Mouse (Mus musculus): ENCODE measurements around the gene Mcam.
A peak's percentile ranks its signal among the peaks of the same experiment; 100 is the strongest.
"Not testable (repeated sequence)": the region's sequence is repeated elsewhere in the genome, so short reads cannot be mapped to it uniquely, and the experiment has no call there.

Gene Mcam

GRCm38 (mm10) chr9:44109360-44110095, 24.7 kb upstream of the Mcam start:
- DNase-seq: peak; percentile 93

GRCm38 (mm10) chr9:44111909-44112308, 22.4 kb upstream of the Mcam start:
- not testable (repeated sequence) for DNase-seq

- peak; percentile 99 for DNase-seq
Observed at GRCm38 (mm10) chr9:44113105-44113789, 21.0 kb upstream of the Mcam start, which contains the start of the genes Gm49380 and Rnf26. Gene Gm49380 (minus strand): TSS chr9:44113500. Gene Rnf26 (minus strand): TSS chr9:44113517.

DNA sequence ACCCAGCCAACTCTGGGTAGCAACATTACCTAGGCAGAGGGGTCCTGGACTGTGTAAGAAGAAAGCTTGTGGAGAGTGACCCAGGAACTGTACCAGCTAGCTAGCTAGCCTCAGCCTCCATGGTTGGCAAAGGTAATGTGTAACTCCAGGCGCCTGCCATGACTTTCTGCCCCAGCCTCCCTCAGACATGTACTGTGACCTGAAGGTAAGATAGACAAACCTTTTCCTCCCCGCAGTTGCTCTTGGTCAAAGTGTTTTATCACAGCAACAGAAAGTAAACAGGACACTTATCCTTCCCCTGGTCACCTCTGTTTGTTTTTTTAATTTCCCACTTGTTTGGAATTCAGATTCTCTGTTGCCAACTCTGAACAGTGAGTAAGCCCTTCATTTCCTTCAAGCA, 19.8 kb upstream of the Mcam start:
- DNase-seq: no peak

GRCm38 (mm10) chr9:44115599-44115998, 18.7 kb upstream of the Mcam start:
- DNase-seq: no peak

GRCm38 (mm10) chr9:44116182-44116581, 18.1 kb upstream of the Mcam start:
- DNase-seq: no peak

DNA sequence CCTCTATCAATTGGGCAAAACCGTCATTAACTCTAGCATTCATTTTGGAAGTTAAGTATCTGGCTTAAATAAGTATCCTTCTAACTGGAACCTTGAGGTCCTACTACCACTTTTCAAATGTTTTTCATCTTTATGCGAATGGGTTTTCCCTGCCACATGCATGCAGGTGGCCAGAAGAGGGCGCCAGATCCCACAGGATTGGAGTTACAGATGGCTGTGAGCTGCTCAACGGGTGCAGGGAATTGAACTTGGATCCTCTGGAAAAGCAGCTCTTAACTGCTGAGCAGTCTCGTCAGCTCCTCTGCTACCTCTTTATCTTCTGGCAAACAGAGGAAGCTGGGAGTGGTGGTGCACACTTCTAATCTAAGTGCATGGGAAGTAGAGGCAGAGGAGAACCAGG, 15.3 kb upstream of the Mcam start:
- DNase-seq: peak; percentile 51

DNA sequence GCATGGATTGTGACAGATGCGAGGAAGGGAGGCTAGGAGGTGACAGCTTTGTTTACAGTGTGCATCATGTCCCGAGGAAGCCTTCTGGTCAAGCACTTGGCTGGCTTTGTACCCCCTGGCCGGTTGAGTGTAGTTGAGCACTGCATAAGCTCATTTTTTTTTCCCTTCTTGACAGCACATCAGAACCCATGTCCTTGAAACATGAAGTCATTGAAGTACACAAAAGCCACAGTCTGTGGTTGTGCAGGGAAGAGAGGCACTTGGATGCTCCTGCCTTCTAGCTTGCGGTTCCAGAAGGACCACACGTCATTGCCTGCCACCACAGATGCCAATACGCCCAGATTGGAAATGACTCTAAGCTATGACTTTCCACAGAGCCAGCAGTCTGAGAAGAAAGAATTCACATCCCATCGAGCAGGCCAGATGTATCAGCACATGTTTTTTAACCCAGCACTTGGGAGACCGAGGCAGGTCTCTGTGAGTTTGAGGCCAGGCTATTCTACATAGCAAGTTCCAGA, 14.3 kb upstream of the Mcam start:
- no peak for DNase-seq

GRCm38 (mm10) chr9:44124317-44124716, 10.0 kb upstream of the Mcam start:
- peak; percentile 28 for DNase-seq

DNA sequence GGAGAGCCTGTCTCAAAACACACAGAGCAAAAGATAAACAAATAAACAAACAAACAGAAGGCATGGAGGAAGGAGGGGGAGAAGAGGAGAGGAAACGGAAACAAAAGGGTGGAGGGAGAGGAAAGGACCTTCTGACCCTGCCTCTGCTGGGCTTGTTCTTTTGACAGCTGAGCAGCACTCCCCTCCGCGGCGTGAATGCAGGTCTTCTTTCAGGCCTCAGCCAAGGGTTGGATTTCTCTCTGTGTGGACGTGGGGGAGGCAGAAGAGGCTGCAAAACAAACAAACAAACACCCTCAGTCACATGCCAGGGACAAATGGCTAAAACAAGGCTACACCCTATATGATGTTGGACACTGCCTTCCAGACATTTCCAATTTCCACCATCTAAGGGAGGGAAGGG, 9.2 kb upstream of the Mcam start:
- DNase-seq: no peak

GRCm38 (mm10) chr9:44125546-44126428, 8.5 kb upstream of the Mcam start:
- DNase-seq: peak; percentile 93

- no peak for DNase-seq
Observed at GRCm38 (mm10) chr9:44126746-44127145, 7.5 kb upstream of the Mcam start.

- no peak for DNase-seq
Observed at GRCm38 (mm10) chr9:44127351-44127801, 6.9 kb upstream of the Mcam start.

DNA sequence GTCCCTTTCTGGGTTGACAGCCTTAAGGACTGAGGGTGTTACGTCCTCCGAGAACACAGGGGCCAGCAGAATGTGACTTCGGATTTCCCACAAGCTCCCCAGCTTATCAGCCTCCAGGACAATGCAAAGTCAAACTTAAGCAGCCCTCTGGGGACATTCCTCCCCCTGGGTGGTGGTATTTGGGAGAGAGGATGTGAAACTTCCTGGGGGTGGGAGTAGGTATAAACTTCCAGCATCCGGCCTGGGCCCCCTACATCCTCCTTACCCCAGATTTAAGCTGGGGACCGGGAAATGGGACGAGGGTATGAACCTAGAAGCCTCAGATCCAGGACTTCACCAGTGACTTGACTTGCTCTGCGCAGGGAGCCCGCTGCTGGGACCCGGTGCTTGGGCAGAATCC, 4.6 kb upstream of the Mcam start:
- no peak for DNase-seq

- DNase-seq: peak; percentile 69
Observed at GRCm38 (mm10) chr9:44130034-44130433, 4.2 kb upstream of the Mcam start.

DNA sequence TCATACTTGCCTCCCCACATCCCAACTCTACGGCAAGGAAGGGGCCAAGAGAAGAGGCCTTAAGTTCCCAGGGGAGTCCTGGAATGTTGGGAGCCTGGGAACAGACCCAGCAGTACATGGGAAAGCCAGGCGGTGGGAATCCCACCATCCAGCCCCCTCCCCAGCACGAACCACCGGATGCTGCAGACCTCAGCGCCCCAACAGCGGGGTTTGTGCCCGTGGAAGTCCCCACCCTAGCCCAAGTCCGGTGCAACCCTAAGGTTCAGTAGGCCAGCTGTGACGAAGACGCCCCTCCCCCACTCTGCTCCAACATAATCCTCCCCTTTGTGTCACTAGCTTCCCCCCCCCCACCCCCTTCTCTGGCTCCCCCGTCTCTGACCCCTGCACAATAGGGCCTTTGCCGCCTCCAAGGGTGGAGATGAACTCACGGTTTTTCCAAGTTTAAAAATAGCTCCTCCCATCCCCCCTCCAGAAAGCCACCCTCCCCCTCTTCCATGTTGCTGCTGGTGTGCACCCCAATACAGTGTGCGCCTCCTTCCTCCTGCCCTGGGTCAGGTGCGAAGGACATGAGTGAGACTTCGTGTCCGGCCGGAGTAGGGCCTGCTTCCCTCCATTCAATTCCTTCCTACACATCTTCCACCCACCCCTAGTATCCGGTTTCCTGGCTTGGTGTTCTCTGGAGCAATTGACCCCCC, 3.5 kb upstream of the Mcam start:
- peak; percentile 84 for DNase-seq

GRCm38 (mm10) chr9:44131276-44131590, 3.0 kb upstream of the Mcam start:
- DNase-seq: no peak

- no peak for DNase-seq
Observed at GRCm38 (mm10) chr9:44132200-44132599, 2.1 kb upstream of the Mcam start.

GRCm38 (mm10) chr9:44133287-44133686, 982 bp upstream of the Mcam start:
- DNase-seq: no peak

GRCm38 (mm10) chr9:44134851-44135730, 822 bp downstream of the Mcam start:
- DNase-seq: peak; percentile 68

DNA sequence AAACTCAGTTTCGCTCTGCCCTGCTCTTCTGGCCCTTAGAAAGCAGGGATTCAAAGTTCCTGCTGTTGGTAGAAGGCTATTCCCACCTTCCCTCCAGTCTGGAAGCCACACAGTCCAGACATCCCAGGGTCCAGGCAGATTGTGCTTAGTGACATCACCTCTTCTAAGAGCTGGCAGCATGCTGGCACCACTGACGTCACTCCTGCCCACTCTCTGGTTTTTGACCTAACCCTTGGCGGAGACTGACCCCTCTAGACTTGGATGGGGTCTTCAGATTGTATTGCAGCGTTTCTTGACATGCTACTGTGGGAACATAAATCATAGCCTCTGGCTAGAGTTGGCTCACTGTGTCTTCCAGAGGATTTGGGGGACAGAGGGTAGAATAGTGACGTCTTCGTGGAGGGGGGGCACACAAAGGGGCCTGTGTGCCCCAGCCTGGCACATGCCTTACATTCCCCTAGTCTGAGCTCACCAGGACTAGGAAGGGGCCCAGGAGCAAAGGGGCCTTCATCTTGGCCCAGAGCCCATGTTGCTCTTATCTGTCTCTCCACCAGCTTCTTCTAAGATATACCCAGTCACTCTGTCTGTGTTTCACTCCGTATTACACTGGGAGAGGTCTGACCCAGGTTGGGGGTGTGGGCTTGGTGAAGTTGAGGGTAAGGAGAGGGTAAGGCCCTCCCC, 1.6 kb downstream of the Mcam start:
- peak; percentile 59 for DNase-seq

Measured in retina, postnatal 1 day (tissue).